Mouse (Mus musculus) stomach, embryonic 16.5 days (tissue): ENCODE measurements around the gene Cwh43. TPM values are rescaled to one million over a fixed set of nuclear protein-coding genes. Genes with fewer than 3 reads are reported as not detected.
A peak's percentile ranks its signal among the peaks of the same experiment; 100 is the strongest.

Experiments
- ATAC-seq: fragments of 200-750 bp; cut with Nextera tagmentation; 2 replicates; pipeline ENCODE4 v1.8.0; 2017; ENCODE audit warnings: moderate number of reproducible peaks, moderate TSS enrichment; ENCODE audit not compliant: insufficient read depth, low FRiP score
- H3K27ac ChIP-seq: fragments of 300-500 bp; sonication (generic); 2 replicates; pipeline ENCODE4 v1.5.1; 2014; ENCODE audit warnings: low read length
- H3K27me3 ChIP-seq: fragments of 300-500 bp; sonication (generic); 2 replicates; pipeline ENCODE4 v1.6.1; 2014; ENCODE audit warnings: low read length, control low read depth, mixed read lengths; ENCODE audit not compliant: control insufficient read depth, insufficient read depth
- H3K36me3 ChIP-seq: fragments of 300-500 bp; sonication (generic); 2 replicates; pipeline ENCODE4 v1.6.1; 2014; ENCODE audit warnings: low read length; ENCODE audit not compliant: control insufficient read depth, insufficient read depth
- H3K4me1 ChIP-seq: fragments of 300-500 bp; sonication (generic); 2 replicates; pipeline ENCODE4 v1.6.1; 2014; ENCODE audit warnings: low read length, control low read depth, mixed read lengths; ENCODE audit not compliant: control insufficient read depth, insufficient read depth
- H3K4me2 ChIP-seq: fragments of 300-500 bp; sonication (generic); 2 replicates; pipeline ENCODE4 v1.6.1; 2014; ENCODE audit warnings: low read depth, low read length, mixed read lengths
- H3K4me3 ChIP-seq: fragments of 300-500 bp; sonication (generic); replicated peaks from 2 replicates; pipeline ENCODE4 v1.5.1; 2014; ENCODE audit warnings: mild to moderate bottlenecking, low read length
- H3K9ac ChIP-seq: fragments of 300-500 bp; sonication (generic); 2 replicates; pipeline ENCODE4 v1.6.1; 2014; ENCODE audit warnings: low read length
- H3K9me3 ChIP-seq: fragments of 300-500 bp; sonication (generic); replicated peaks from 2 replicates; pipeline ENCODE4 v1.6.1; 2016; ENCODE audit warnings: low read length, control low read depth; ENCODE audit not compliant: control insufficient read depth
- WGBS: fragments of 180-500 bp; shearing (Covaris S2); extraction: QIAGEN DNeasy Blood & Tissue Kit; methylation state at CpG from one replicate; pipeline ENCODE4 v1.1.7; 2014; 5-methylcytosine and 5-hydroxymethylcytosine counted together
- polyA plus RNA-seq: library from polyadenylated mRNA; unstranded; fragments of >200 nt; fragmentation: Nextera tagmentation; extraction: Ambion mirVana; gene quantifications from 2 replicates; pipeline ENCODE4 v1.2.1, GENCODE M21; 2015

Cwh43 gene
- polyA plus RNA-seq, 1 experiment from 2014 or later: 5.6 TPM

- Histone ChIP-seq H3K27ac (no peak overlapping the region), H3K4me3 (no peak overlapping the region), H3K36me3 (no peaks in the 10 kb centered on the region), H3K9me3 (no peaks in the 10 kb centered on the region), H3K9ac (no peak overlapping the region), H3K4me2 (no peak overlapping the region), H3K27me3 (peaks cover 27% of the 10 kb centered on the region), H3K4me1 (peaks cover 11% of the 10 kb centered on the region; the same call in 1 of the 2 replicates)
- no peak for ATAC-seq
- WGBS: 74% methylated on average over 6 of the region's 6 CpGs
Measured at GRCm38 (mm10) chr5:73404790-73405189, 1.1 kb upstream of the Cwh43 start.

GRCm38 (mm10) chr5:73406861-73407260, 986 bp downstream of the Cwh43 start:
- no peak overlapping the region for H3K4me2 ChIP-seq
- H3K9ac ChIP-seq: 0 out of 2 replicates have a peak overlapping the region, but pooled peaks have one; percentile 60
- peaks cover 27% of the 10 kb centered on the region for H3K27me3 ChIP-seq
- no peak overlapping the region for H3K4me3 ChIP-seq
- peaks cover 11% of the 10 kb centered on the region; the same call in 1 of the 2 replicates for H3K4me1 ChIP-seq
- H3K27ac ChIP-seq: no peak overlapping the region
- H3K9me3 ChIP-seq: no peaks in the 10 kb centered on the region
- 30% methylated on average over 6 of the region's 6 CpGs for WGBS
- no peak for ATAC-seq
- H3K36me3 ChIP-seq: no peaks in the 10 kb centered on the region

- H3K27me3 ChIP-seq: peaks cover 20% of the 10 kb centered on the region
- H3K4me3 ChIP-seq: no peak overlapping the region
- no peak overlapping the region for H3K9ac ChIP-seq
- no peak overlapping the region for H3K27ac ChIP-seq
- 77% methylated on average over 5 of the region's 5 CpGs for WGBS
- ATAC-seq: no peak
- H3K9me3 ChIP-seq: no peaks in the 10 kb centered on the region
- peaks cover 11% of the 10 kb centered on the region; the same call in 1 of the 2 replicates for H3K4me1 ChIP-seq
- no peak overlapping the region for H3K4me2 ChIP-seq
- H3K36me3 ChIP-seq: no peaks in the 10 kb centered on the region
Measured at GRCm38 (mm10) chr5:73409970-73410369, 4.1 kb downstream of the Cwh43 start.

GRCm38 (mm10) chr5:73411771-73412170, 5.9 kb downstream of the Cwh43 start:
- Histone ChIP-seq H3K4me2 (no peak overlapping the region), H3K9me3 (no peaks in the 10 kb centered on the region), H3K4me1 (0 out of 2 replicates have a peak, but pooled peaks cover 1% of the 10 kb centered on the region), H3K36me3 (no peaks in the 10 kb centered on the region), H3K4me3 (no peak overlapping the region), H3K27ac (no peak overlapping the region), H3K27me3 (peaks cover 4% of the 10 kb centered on the region), H3K9ac (no peak overlapping the region)
- WGBS: 69% methylated on average over 5 of the region's 5 CpGs
- no peak for ATAC-seq

- 83% methylated on average over 10 of the region's 10 CpGs for WGBS
- no peak for ATAC-seq
- Histone ChIP-seq H3K36me3 (no peaks in the 10 kb centered on the region), H3K9ac (no peak overlapping the region), H3K27ac (no peak overlapping the region), H3K4me2 (no peak overlapping the region), H3K27me3 (no peaks in the 10 kb centered on the region), H3K4me1 (no peaks in the 10 kb centered on the region), H3K9me3 (no peaks in the 10 kb centered on the region), H3K4me3 (no peak overlapping the region)
Measured at GRCm38 (mm10) chr5:73414172-73414571, 8.3 kb downstream of the Cwh43 start.

- WGBS: 43% methylated on average over 11 of the region's 11 CpGs
- no peak overlapping the region for H3K27ac ChIP-seq
- H3K27me3 ChIP-seq: no peaks in the 10 kb centered on the region
- H3K36me3 ChIP-seq: no peaks in the 10 kb centered on the region
- H3K4me3 ChIP-seq: no peak overlapping the region
- no peaks in the 10 kb centered on the region for H3K9me3 ChIP-seq
- H3K4me1 ChIP-seq: no peaks in the 10 kb centered on the region
- H3K4me2 ChIP-seq: no peak overlapping the region
- ATAC-seq: peak; percentile 64
- no peak overlapping the region for H3K9ac ChIP-seq
Measured at GRCm38 (mm10) chr5:73419045-73419695, 13.3 kb downstream of the Cwh43 start.

GRCm38 (mm10) chr5:73426824-73427223, 20.9 kb downstream of the Cwh43 start:
- H3K27ac ChIP-seq: no peak overlapping the region
- H3K9me3 ChIP-seq: no peaks in the 10 kb centered on the region
- no peak overlapping the region for H3K4me3 ChIP-seq
- H3K4me2 ChIP-seq: no peak overlapping the region
- H3K4me1 ChIP-seq: no peaks in the 10 kb centered on the region
- WGBS: 63% methylated on average over 6 of the region's 6 CpGs
- H3K9ac ChIP-seq: no peak overlapping the region
- ATAC-seq: no peak
- H3K27me3 ChIP-seq: no peaks in the 10 kb centered on the region
- no peaks in the 10 kb centered on the region for H3K36me3 ChIP-seq

GRCm38 (mm10) chr5:73431581-73431980, 25.7 kb downstream of the Cwh43 start:
- H3K27ac ChIP-seq: no peak overlapping the region
- peaks cover 3% of the 10 kb centered on the region; the same call in 1 of the 2 replicates for H3K4me1 ChIP-seq
- ATAC-seq: peak; percentile 56; the same call in 1 of the 2 replicates
- H3K4me3 ChIP-seq: no peak overlapping the region
- no peaks in the 10 kb centered on the region for H3K36me3 ChIP-seq
- no peaks in the 10 kb centered on the region for H3K9me3 ChIP-seq
- WGBS: 22% methylated on average over 14 of the region's 14 CpGs
- no peaks in the 10 kb centered on the region for H3K27me3 ChIP-seq
- H3K4me2 ChIP-seq: no peak overlapping the region
- no peak overlapping the region for H3K9ac ChIP-seq

GRCm38 (mm10) chr5:73432805-73433204, 26.9 kb downstream of the Cwh43 start:
- H3K27ac ChIP-seq: no peak overlapping the region
- WGBS: 79% methylated on average over 6 of the region's 6 CpGs
- no peak overlapping the region for H3K9ac ChIP-seq
- H3K4me3 ChIP-seq: no peak overlapping the region
- peaks cover 3% of the 10 kb centered on the region; the same call in 1 of the 2 replicates for H3K4me1 ChIP-seq
- no peaks in the 10 kb centered on the region for H3K27me3 ChIP-seq
- H3K36me3 ChIP-seq: no peaks in the 10 kb centered on the region
- no peaks in the 10 kb centered on the region for H3K9me3 ChIP-seq
- H3K4me2 ChIP-seq: no peak overlapping the region
- ATAC-seq: no peak
